Mouse (Mus musculus) retina, postnatal 7 days (tissue): Measurements from ENCODE around the gene Thpo.

Source experiments
- DNase-seq: peaks from one replicate; pipeline ENCODE4 v3.0.0-alpha.2; 2012; ENCODE audit warnings: low read depth, low spot score

Gene Thpo

GRCm38 (mm10) chr16:20725321-20725720 is 9.0 kb downstream of the Thpo start:
- no peak for DNase-seq

GRCm38 (mm10) chr16:20724338-20724748 is 10.0 kb downstream of the Thpo start:
- DNase-seq = no peak

- DNase-seq = no peak
Measured at GRCm38 (mm10) chr16:20723247-20723646, 11.1 kb downstream of the Thpo start.

GRCm38 (mm10) chr16:20722736-20723135 is 11.6 kb downstream of the Thpo start:
- DNase-seq = no peak

GRCm38 (mm10) chr16:20721808-20722207 is 12.5 kb downstream of the Thpo start:
- DNase-seq = no peak

- no peak for DNase-seq
Measured at GRCm38 (mm10) chr16:20717978-20718670, 16.2 kb downstream of the Thpo start.

GRCm38 (mm10) chr16:20717181-20717977 is 16.9 kb downstream of the Thpo start, which contains the start of the genes Polr2h and Clcn2:
TSS of gene Polr2h (plus strand) at chr16:20717665.
TSS of gene Clcn2 (minus strand) at chr16:20717746.
- DNase-seq = peak; percentile 83

GRCm38 (mm10) chr16:20716841-20717180 is 17.5 kb downstream of the Thpo start:
- DNase-seq = no peak

- peak; percentile 55 for DNase-seq
Measured at GRCm38 (mm10) chr16:20715976-20716840, 18.1 kb downstream of the Thpo start.

GRCm38 (mm10) chr16:20715566-20715965 is 18.7 kb downstream of the Thpo start:
- DNase-seq = no peak

GRCm38 (mm10) chr16:20715161-20715560 is 19.1 kb downstream of the Thpo start:
- no peak for DNase-seq

- no peak for DNase-seq
Measured at GRCm38 (mm10) chr16:20714307-20715080, 19.8 kb downstream of the Thpo start.

GRCm38 (mm10) chr16:20712889-20713288 is 21.4 kb downstream of the Thpo start:
- DNase-seq = no peak

- no peak for DNase-seq
Measured at GRCm38 (mm10) chr16:20712190-20712589, 22.1 kb downstream of the Thpo start.

GRCm38 (mm10) chr16:20710810-20711209 is 23.5 kb downstream of the Thpo start:
- no peak for DNase-seq

GRCm38 (mm10) chr16:20710370-20710769 is 23.9 kb downstream of the Thpo start:
- no peak for DNase-seq

GRCm38 (mm10) chr16:20708939-20709734 is 25.2 kb downstream of the Thpo start:
- DNase-seq = no peak

- DNase-seq = no peak
Measured at GRCm38 (mm10) chr16:20708220-20708938, 25.9 kb downstream of the Thpo start.

GRCm38 (mm10) chr16:20706407-20707055 is 27.8 kb downstream of the Thpo start:
- no peak for DNase-seq
